Mouse (Mus musculus): ENCODE data around the gene Gsg1l. TPM values are rescaled to one million over a fixed set of nuclear protein-coding genes. Genes with fewer than 3 reads are reported as not detected.

Gsg1l gene
- polyA plus RNA-seq, 1 experiment from 2014 or later, result 12.0 TPM

DNA sequence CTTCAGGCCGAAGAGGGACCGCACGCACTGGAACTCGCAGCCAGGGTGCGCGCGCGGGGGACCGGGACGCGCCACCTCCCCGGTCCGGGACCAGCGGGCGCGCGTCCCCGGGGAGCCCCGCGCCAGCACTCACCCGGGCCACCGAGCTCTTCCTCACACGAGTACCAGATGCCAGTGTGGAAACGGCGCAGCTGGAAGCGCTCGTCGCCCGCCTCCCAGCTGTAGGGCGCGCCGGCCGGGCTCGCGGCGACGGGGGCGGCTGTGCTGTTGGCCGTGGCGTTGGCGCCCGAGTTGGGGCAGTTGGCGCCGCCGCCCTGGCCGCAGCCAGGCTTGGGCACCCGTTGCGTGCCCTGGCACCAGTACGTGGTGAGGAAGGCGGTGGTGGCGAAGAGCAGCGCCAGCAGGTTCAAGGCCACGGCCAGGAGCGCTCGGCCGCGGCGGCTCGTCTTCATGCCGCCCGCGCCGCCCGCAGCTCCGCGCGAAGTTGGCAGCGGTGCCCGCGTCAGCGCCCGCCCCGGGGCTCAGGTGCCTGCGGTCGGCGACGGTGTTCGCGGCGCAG, 405 bp downstream of the Gsg1l start:
- H3K4me2 ChIP-seq, result peak overlapping the region; percentile 99
- 2% methylated on average over 71 of the region's 80 CpGs for WGBS
- peaks cover 65% of the 10 kb centered on the region for H3K27me3 ChIP-seq (replicated peaks)
- peak; percentile 27; the same call in 1 of the 2 replicates for ATAC-seq (ENCODE audit: insufficient number of reproducible peaks, low FRiP score)
- H3K36me3 ChIP-seq, result no peaks in the 10 kb centered on the region
- H3K4me1 ChIP-seq (replicated peaks), result peaks cover 38% of the 10 kb centered on the region
- no peak overlapping the region for H3K27ac ChIP-seq (ENCODE audit: poor library complexity, severe bottlenecking)
- peak overlapping the region; percentile 82 for H3K9ac ChIP-seq
- no peaks in the 10 kb centered on the region for H3K9me3 ChIP-seq (replicated peaks)
- peak overlapping the region; percentile 81 for H3K4me3 ChIP-seq

DNA sequence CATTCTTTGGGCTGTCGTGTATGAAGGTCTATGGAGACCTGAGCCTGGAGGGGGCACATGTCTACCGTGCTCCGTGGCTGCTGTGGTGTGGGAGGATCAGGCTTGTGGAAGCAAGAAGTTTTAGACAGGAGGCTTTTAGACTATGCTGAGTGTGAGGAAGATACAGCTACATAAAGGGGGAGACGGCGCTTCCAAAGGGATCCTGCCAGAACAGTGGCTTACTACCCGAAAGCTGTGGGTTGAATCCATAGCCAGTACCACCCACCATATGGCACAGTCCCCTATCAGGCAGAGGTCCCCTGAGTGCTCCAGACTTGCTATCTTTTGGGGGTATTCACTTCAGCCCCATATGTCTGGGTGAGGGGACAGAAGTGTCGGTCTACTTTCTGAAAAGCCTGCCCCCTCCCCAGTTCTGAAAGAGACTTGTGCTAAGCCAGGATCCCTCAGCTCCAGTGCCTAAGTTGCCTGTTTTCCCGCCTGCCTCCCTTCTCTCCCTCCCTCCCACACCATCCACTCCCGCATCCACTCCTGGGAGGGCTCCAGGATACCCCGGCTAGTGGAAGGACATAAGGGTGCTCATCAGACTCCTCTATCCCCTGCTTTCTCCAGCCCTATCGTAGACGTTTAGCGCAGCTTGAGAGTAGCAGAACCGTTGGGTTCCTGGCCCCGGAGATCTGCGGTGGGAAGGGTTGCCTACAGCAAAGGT, 1.1 kb downstream of the Gsg1l start:
- peaks cover 65% of the 10 kb centered on the region for H3K27me3 ChIP-seq (replicated peaks)
- ATAC-seq (ENCODE audit: insufficient number of reproducible peaks, low FRiP score), result 0 out of 2 replicates have a peak, but pooled peaks have one; percentile 3
- peaks cover 30% of the 10 kb centered on the region for H3K4me1 ChIP-seq (replicated peaks)
- H3K27ac ChIP-seq (ENCODE audit: poor library complexity, severe bottlenecking), result no peak overlapping the region
- peak overlapping the region; percentile 82 for H3K9ac ChIP-seq
- WGBS, result 17% methylated on average over 16 of the region's 16 CpGs
- H3K4me2 ChIP-seq, result peak overlapping the region; percentile 99
- H3K9me3 ChIP-seq (replicated peaks), result no peaks in the 10 kb centered on the region
- peak overlapping the region; percentile 81 for H3K4me3 ChIP-seq
- H3K36me3 ChIP-seq, result no peaks in the 10 kb centered on the region

DNA sequence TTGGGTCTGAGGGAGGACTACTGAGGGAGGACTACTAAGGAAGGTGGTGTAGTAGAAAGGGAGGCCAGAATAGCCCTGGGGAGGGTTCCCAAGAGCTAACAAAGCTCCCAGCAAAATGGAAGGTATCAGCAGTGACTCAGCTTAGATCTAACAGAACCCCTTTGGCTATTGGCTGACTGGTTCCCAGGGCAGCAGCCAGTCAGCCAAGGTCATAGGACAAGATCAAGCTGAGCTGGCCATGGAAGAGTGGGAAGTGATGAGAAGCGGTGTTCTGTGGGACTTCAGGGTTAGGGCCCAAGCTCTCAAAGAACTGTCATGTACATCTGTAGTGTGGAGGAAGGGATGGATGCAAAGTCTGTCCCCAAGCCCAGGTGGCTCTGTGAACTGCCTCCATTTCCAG, 5.3 kb downstream of the Gsg1l start:
- 80% methylated on average over 1 of the region's 1 CpGs for WGBS

DNA sequence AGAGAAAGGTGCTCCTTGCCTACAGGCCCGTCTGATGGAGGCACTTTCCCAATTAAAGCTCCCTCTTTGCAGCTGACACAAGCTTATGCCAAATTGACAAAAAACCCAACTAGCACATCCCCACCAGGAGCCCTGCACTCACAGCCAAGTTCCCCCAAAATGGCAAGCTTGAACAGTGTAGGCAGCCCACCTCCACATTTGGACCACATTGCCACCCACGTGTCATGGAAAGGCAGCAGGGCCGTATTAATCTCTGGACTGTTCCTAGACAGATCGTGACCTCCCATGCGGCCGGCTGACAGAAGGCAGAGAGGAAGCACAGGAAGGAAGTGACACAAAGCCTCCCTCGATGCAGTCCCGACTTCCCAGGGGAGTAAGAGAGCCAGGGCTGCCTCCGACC, 7.2 kb downstream of the Gsg1l start:
- H3K4me3 ChIP-seq, result no peak overlapping the region
- H3K27me3 ChIP-seq (replicated peaks), result peaks cover 12% of the 10 kb centered on the region
- H3K36me3 ChIP-seq, result no peaks in the 10 kb centered on the region
- H3K9me3 ChIP-seq (replicated peaks), result no peaks in the 10 kb centered on the region
- peaks cover 11% of the 10 kb centered on the region; the same call in 1 of the 2 replicates for H3K4me1 ChIP-seq (replicated peaks)
- H3K27ac ChIP-seq (ENCODE audit: poor library complexity, severe bottlenecking), result no peak overlapping the region
- WGBS, result 50% methylated on average over 9 of the region's 9 CpGs
- H3K4me2 ChIP-seq, result no peak overlapping the region
- no peak overlapping the region for H3K9ac ChIP-seq
- ATAC-seq (ENCODE audit: insufficient number of reproducible peaks, low FRiP score), result 0 out of 2 replicates have a peak, but pooled peaks have one; percentile 13

More for the DNA sequence above, 5.3 kb downstream of the Gsg1l start:
- no peak overlapping the region for H3K27ac ChIP-seq (ENCODE audit: poor library complexity, severe bottlenecking)
- H3K36me3 ChIP-seq, result no peaks in the 10 kb centered on the region
- peaks cover 11% of the 10 kb centered on the region; the same call in 1 of the 2 replicates for H3K4me1 ChIP-seq (replicated peaks)
- H3K4me3 ChIP-seq, result no peak overlapping the region
- no peak overlapping the region for H3K9ac ChIP-seq
- H3K4me2 ChIP-seq, result no peak overlapping the region
- H3K9me3 ChIP-seq (replicated peaks), result no peaks in the 10 kb centered on the region
- no peak for ATAC-seq (ENCODE audit: insufficient number of reproducible peaks, low FRiP score)
- peaks cover 30% of the 10 kb centered on the region for H3K27me3 ChIP-seq (replicated peaks)

DNA sequence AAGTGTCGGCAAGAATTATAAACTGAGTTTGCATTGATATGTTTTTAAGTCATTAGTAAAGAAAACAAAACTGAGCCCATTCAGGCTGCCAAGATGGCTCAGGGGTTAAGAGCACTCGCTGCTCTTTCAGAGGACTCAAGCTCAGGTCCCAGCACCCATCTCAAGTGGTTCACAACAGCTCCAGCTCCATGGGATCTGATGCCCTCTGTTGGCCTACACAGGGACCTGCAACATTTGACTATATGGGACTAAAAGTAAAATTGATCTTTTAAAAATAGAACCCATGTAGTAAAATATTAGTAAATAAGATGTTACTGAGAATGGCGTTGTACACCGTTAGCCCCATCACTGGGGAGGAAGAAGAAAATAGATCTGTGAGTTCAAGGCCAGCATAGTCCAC, 11.9 kb downstream of the Gsg1l start:
- no peak overlapping the region for H3K27ac ChIP-seq (ENCODE audit: poor library complexity, severe bottlenecking)
- no peaks in the 10 kb centered on the region; the same call in 1 of the 2 replicates for H3K9me3 ChIP-seq (replicated peaks)
- WGBS, result 91% methylated on average over 4 of the region's 4 CpGs
- H3K4me3 ChIP-seq, result no peak overlapping the region
- H3K27me3 ChIP-seq (replicated peaks), result 0 out of 2 replicates have a peak, but pooled peaks cover 3% of the 10 kb centered on the region
- H3K4me2 ChIP-seq, result no peak overlapping the region
- 0 out of 2 replicates have a peak, but pooled peaks cover 2% of the 10 kb centered on the region for H3K36me3 ChIP-seq
- ATAC-seq (ENCODE audit: insufficient number of reproducible peaks, low FRiP score), result no peak
- no peak overlapping the region for H3K9ac ChIP-seq
- peaks cover 31% of the 10 kb centered on the region for H3K4me1 ChIP-seq (replicated peaks)

DNA sequence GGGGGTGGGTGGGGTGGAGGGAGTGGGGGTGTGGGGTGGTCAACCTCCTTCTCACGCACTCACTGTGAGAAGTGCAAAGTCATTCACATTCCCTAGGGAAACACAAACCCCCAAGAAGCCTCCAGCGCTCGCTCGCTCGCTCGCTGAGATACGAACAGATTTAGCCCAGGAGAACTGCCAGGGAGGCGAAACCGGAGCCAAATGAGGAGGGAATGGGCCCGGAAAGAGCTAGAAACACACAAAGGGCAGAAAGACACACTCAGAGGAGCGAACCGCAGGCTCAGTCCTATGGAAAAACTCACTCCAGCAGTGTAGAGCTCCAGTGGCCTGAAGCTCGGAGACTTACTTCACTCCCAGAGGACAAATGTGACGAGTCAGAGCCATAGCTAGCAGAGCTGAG, 15.4 kb downstream of the Gsg1l start:
- Histone ChIP-seq H3K4me3 (no peak overlapping the region), H3K27me3 (replicated peaks) (0 out of 2 replicates have a peak, but pooled peaks cover 3% of the 10 kb centered on the region), H3K9me3 (replicated peaks) (peaks cover 3% of the 10 kb centered on the region), H3K27ac (ENCODE audit: poor library complexity, severe bottlenecking) (no peak overlapping the region), H3K9ac (no peak overlapping the region), H3K4me1 (replicated peaks) (peaks cover 31% of the 10 kb centered on the region), H3K4me2 (no peak overlapping the region), H3K36me3 (0 out of 2 replicates have a peak, but pooled peaks cover 5% of the 10 kb centered on the region)
- no peak for ATAC-seq (ENCODE audit: insufficient number of reproducible peaks, low FRiP score)
- WGBS, result 53% methylated on average over 14 of the region's 14 CpGs

DNA sequence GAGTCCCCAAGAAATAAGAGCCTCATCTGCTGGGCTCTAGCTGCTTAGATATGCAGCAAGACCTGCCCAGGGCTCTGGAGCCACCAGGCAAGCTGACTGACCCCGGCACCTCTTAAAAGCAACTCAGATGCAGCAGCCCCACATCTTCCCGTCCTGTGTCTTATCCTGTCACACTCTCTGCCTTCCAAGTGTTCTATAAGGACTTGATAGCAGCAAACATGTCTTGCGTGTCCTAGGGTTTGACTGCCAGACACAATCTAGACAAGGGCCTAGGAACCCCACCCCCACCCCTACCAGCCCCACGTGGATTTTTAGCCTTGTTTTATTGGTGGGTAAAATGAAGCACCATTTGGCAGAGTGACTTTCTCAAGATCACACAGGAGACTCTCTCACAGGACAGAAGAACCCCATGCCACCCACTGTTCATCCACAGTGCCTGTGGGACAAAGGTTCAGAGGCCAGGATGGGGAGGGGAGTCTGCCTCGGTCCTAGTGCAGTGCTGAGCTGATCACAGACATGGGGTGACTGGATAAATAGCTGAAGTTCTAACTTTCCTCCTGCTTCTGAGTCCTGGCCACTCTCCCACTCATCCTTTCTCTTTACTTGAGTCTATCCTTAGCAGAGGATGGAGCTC, 16.9 kb downstream of the Gsg1l start:
- H3K9me3 ChIP-seq (replicated peaks), result peaks cover 3% of the 10 kb centered on the region
- H3K4me3 ChIP-seq, result no peak overlapping the region
- H3K36me3 ChIP-seq, result 0 out of 2 replicates have a peak, but pooled peaks cover 5% of the 10 kb centered on the region
- peaks cover 31% of the 10 kb centered on the region for H3K4me1 ChIP-seq (replicated peaks)
- no peak overlapping the region for H3K9ac ChIP-seq
- ATAC-seq (ENCODE audit: insufficient number of reproducible peaks, low FRiP score), result no peak
- no peak overlapping the region for H3K27ac ChIP-seq (ENCODE audit: poor library complexity, severe bottlenecking)
- no peak overlapping the region for H3K4me2 ChIP-seq
- WGBS, result 39% methylated on average over 5 of the region's 5 CpGs
- H3K27me3 ChIP-seq (replicated peaks), result peaks cover 14% of the 10 kb centered on the region

DNA sequence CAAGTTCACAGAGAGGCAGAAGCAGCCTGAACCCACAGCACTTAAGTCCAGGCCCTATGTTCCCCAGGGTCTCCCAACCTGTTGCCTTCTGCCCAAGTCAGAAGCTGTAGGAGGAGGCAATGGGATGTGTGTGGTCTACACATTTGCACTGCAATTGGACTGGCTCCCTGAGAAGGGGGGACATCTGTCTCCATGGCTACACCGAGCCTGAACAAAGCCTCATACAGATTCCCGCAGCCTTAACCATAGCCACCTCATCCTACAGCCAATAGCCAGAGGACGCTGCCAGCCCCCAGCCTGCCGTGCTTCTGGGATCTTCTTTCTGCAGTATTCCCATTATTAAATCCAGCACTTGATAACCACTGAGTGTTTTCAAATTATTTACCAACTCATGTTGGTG, 20.0 kb downstream of the Gsg1l start:
- Histone ChIP-seq H3K27ac (ENCODE audit: poor library complexity, severe bottlenecking) (no peak overlapping the region), H3K9me3 (replicated peaks) (peaks cover 3% of the 10 kb centered on the region; the same call in 1 of the 2 replicates), H3K27me3 (replicated peaks) (peaks cover 15% of the 10 kb centered on the region), H3K9ac (no peak overlapping the region), H3K4me2 (no peak overlapping the region), H3K4me3 (no peak overlapping the region), H3K36me3 (0 out of 2 replicates have a peak, but pooled peaks cover 2% of the 10 kb centered on the region), H3K4me1 (replicated peaks) (peaks cover 34% of the 10 kb centered on the region)
- no peak for ATAC-seq (ENCODE audit: insufficient number of reproducible peaks, low FRiP score)
- 86% methylated on average over 4 of the region's 4 CpGs for WGBS

DNA sequence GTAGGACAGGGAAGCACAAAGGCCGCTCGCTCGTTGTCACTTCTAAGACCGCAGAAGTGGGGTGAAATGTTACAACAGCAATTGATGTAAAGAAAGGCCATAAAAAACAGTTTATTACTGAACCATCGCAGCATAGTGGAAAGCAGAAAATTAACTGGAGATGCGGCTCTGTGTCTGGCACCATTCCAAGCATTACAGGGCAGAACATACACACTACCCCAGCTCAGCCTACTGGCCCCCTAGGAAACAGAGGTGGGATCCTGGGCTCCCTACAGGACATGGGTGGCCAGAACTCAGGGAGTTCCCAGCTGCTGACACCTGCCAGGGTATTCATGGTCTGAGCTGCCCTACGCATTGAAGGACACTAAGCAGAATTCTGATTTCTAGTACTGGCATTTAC, 23.3 kb downstream of the Gsg1l start:
- no peak overlapping the region for H3K27ac ChIP-seq (ENCODE audit: poor library complexity, severe bottlenecking)
- no peaks in the 10 kb centered on the region for H3K36me3 ChIP-seq
- H3K4me2 ChIP-seq, result no peak overlapping the region
- peaks cover 30% of the 10 kb centered on the region for H3K27me3 ChIP-seq (replicated peaks)
- peaks cover 26% of the 10 kb centered on the region for H3K4me1 ChIP-seq (replicated peaks)
- H3K9ac ChIP-seq, result no peak overlapping the region
- WGBS, result 67% methylated on average over 7 of the region's 7 CpGs
- no peaks in the 10 kb centered on the region for H3K9me3 ChIP-seq (replicated peaks)
- ATAC-seq (ENCODE audit: insufficient number of reproducible peaks, low FRiP score), result no peak
- H3K4me3 ChIP-seq, result no peak overlapping the region

DNA sequence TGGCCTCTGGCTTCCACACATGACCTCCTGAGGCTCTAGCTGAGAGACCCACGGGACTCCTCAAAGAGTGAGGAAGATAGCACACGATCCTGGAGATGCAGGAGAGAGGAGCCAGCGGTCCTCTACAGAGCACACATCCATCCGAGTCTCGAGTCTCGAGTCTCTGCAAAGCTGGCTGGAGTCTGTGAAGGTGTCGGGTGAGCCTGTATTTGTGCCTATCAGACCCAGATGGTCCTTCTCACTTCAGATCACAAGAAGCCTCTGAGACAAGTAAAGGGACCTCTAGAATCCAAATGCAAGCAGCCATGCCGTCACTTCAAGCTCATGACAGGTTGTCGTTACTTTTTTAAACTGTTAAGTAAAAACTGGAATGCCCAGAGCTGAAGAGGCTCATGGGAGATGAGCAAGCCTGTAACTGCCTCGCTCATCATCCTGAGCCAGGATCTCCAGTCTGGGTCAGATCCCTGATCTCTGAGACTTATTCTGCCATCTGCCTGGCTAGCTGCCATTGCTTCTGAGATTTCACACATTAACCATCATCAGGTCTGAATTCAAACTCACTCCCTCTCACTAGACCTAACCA, 24.8 kb downstream of the Gsg1l start:
- 43% methylated on average over 10 of the region's 10 CpGs for WGBS
- no peaks in the 10 kb centered on the region for H3K36me3 ChIP-seq
- peaks cover 30% of the 10 kb centered on the region for H3K27me3 ChIP-seq (replicated peaks)
- no peak for ATAC-seq (ENCODE audit: insufficient number of reproducible peaks, low FRiP score)
- peaks cover 34% of the 10 kb centered on the region for H3K4me1 ChIP-seq (replicated peaks)
- no peak overlapping the region for H3K4me3 ChIP-seq
- no peak overlapping the region for H3K27ac ChIP-seq (ENCODE audit: poor library complexity, severe bottlenecking)
- no peaks in the 10 kb centered on the region for H3K9me3 ChIP-seq (replicated peaks)
- no peak overlapping the region for H3K4me2 ChIP-seq
- no peak overlapping the region for H3K9ac ChIP-seq

DNA sequence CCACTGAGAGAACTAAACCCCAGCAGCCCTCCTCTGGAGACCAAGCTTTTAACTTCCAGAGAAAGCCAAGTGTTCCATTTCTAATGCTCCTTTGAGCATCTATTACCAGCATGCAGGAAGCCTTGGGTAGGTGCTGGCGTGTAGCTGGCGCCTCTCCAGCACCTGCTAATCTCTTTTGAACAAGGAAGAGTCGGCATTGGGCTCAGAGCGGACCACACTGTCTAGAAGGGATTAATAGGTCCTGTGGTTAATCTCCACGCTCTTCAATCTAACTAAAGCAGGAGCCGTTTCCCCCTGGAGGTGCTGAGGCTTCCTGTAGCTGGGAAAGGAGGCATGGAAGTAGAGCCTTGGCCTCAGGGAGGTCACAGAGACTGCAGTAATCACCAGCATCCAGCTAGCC, 27.6 kb downstream of the Gsg1l start:
- H3K9ac ChIP-seq, result no peak overlapping the region
- H3K4me3 ChIP-seq, result no peak overlapping the region
- H3K4me1 ChIP-seq (replicated peaks), result peaks cover 36% of the 10 kb centered on the region
- H3K27me3 ChIP-seq (replicated peaks), result 0 out of 2 replicates have a peak, but pooled peaks cover 21% of the 10 kb centered on the region
- H3K36me3 ChIP-seq, result no peaks in the 10 kb centered on the region
- no peak overlapping the region for H3K4me2 ChIP-seq
- WGBS, result 47% methylated on average over 6 of the region's 6 CpGs
- no peak for ATAC-seq (ENCODE audit: insufficient number of reproducible peaks, low FRiP score)
- no peaks in the 10 kb centered on the region for H3K9me3 ChIP-seq (replicated peaks)
- no peak overlapping the region for H3K27ac ChIP-seq (ENCODE audit: poor library complexity, severe bottlenecking)

Measured in heart, embryonic 12.5 days (tissue).